Mouse (Mus musculus): ENCODE data around the gene Cst3.

DNA sequence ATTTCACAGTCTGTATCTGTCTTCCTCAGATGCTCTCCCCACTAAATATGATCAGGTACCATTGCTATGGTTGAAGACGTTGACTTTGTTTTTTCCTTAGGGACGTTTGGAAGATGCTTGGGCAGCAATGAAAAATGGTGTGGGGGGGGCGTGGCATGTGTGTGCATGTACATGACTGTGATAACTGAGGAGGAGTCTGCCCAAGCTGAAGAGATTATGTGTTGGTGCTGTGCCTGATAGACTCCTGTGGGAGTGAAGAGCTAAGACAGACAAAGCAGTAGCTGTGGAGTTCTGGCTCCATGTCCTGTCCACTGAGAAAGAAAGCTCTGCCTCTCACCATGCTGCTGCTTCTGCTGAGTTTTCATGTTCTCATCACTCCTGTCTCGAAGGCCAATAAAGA is 40.6 kb downstream of the Cst3 start, which contains the start of gene Cst9:
- TF ChIP-seq MAFK (IDR thresholded peaks at IDR 0.05; ENCODE audit: insufficient read depth, low read depth, low read length) = no peak
- TF ChIP-seq HCFC1 (IDR thresholded peaks at IDR 0.05; ENCODE audit: borderline replicate concordance, insufficient read depth, low read length) = no peak
- TF ChIP-seq ZNF384 (IDR thresholded peaks at IDR 0.05; ENCODE audit: low read depth, low read length) = no peak
- TF ChIP-seq CHD2 (IDR thresholded peaks at IDR 0.05; ENCODE audit: low read depth, low read length) = no peak
- no peak for TF ChIP-seq ZC3H11A (IDR thresholded peaks at IDR 0.05; ENCODE audit: borderline replicate concordance, low read depth, low read length)

Data from ES-E14 (cell line).